Mouse (Mus musculus) ES-E14 (cell line): ENCODE measurements around the gene Klhdc3.

Experiments
- HCFC1 ChIP-seq: IDR thresholded peaks from 2 replicates; pipeline ENCODE4 v1.6.1; 2012; ENCODE audit warnings: low read length, inconsistent platforms, borderline replicate concordance; ENCODE audit not compliant: insufficient read depth
- ZNF384 ChIP-seq: IDR thresholded peaks from 2 replicates; pipeline ENCODE4 v1.6.1; 2012; ENCODE audit warnings: low read depth, low read length, inconsistent platforms

DNA sequence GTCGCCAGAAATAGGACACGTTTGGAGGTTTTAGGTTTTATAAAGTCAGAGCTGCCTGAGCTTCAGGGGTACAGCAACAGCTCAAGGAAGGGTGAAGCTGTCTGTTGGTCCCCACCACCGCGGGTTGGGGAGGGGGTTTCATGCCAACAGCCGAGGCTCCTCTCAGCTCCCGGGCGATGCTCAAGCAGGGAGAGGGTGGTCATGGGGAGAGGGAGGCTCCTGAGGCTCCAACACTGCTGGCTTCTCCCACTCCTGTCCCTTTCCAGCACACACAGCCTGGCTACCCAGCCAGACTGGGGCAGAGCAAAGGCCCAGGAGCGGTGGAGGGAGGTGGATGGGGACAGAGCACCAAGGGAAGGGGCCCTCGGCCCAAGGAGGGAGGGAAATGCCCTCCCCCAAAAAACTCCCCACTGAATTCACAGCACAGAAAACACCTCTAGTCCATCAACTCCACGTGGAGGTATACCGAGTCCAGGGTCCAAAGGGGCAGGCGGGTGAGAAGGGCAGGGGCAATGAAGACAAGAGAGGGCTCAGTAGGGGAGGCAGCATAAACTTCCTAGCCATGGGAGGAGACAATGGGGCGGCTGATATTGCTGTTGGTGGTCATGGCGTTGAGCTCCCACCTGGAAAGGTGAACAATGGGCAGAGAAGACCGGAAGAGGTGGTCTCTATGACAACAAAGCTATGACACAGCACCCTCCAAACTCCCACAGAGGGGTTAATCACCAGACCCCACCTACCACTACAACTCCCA is 6.0 kb downstream of the Klhdc3 start:
- no peak for TF ChIP-seq HCFC1
- TF ChIP-seq ZNF384 = no peak
